Mouse (Mus musculus): ENCODE results near the gene Flcn.

DNA sequence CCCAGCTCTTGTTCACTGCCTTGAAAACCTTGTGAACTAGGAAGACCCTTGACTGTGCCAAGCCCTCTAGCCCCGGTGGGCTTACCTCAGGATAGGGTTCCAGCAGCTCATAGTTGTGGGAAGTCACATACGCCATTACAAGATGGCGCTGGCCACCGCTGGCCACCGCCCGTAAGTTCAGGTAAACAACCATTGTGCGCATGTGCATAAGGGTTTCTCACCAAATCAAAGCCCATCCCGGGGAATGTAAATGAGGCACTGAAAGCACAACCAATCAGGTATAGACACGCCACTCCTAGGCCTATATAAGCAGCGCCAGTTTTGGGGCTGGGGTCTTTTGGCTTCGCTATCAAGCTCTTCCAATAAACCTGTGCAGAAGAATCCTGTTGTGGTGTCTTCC is 36.5 kb upstream of the Flcn start:
- TF ChIP-seq CTCF (IDR thresholded peaks at IDR 0.05; ENCODE audit: control insufficient read depth, insufficient read depth, insufficient replicate concordance, low read depth, low read length): no peak
- TF ChIP-seq POLR2A (IDR thresholded peaks at IDR 0.05; ENCODE audit: control insufficient read depth, low read depth, low read length): no peak
